Mouse (Mus musculus): Measurements from ENCODE around the gene Cchcr1.

Cchcr1 gene

GRCm38 (mm10) chr17:35513886-35514285, 3.0 kb upstream of the Cchcr1 start:
- intact Hi-C loops (cut with DNase I): no loop called here

- intact Hi-C loops (cut with DNase I): no loop called here
Observed at GRCm38 (mm10) chr17:35514756-35515155, 2.1 kb upstream of the Cchcr1 start.

GRCm38 (mm10) chr17:35515911-35516640, 824 bp upstream of the Cchcr1 start:
- intact Hi-C loops (cut with DNase I): no loop called here

GRCm38 (mm10) chr17:35517526-35517925, 626 bp downstream of the Cchcr1 start:
- intact Hi-C loops (cut with DNase I): no loop called here

GRCm38 (mm10) chr17:35524354-35524753, 7.5 kb downstream of the Cchcr1 start:
- intact Hi-C loops (cut with DNase I): no loop called here

- intact Hi-C loops (cut with DNase I): no loop called here
Observed at GRCm38 (mm10) chr17:35526644-35527043, 9.7 kb downstream of the Cchcr1 start.

GRCm38 (mm10) chr17:35532360-35532759, 15.5 kb downstream of the Cchcr1 start:
- intact Hi-C loops (cut with DNase I): no loop called here

- intact Hi-C loops (cut with DNase I): no loop called here
Observed at GRCm38 (mm10) chr17:35532901-35533300, 16.0 kb downstream of the Cchcr1 start, which contains the start of gene Psors1c2. Gene Psors1c2 (plus strand): TSS chr17:35533201.

- intact Hi-C loops (cut with DNase I): no loop called here
Observed at GRCm38 (mm10) chr17:35534343-35534742, 17.4 kb downstream of the Cchcr1 start.

- intact Hi-C loops (cut with DNase I): no loop called here
Observed at GRCm38 (mm10) chr17:35537421-35537820, 20.5 kb downstream of the Cchcr1 start.

- intact Hi-C loops (cut with DNase I): no loop called here
Observed at GRCm38 (mm10) chr17:35538476-35538875, 21.6 kb downstream of the Cchcr1 start.

- intact Hi-C loops (cut with DNase I): no loop called here
Observed at GRCm38 (mm10) chr17:35539540-35539939, 22.6 kb downstream of the Cchcr1 start.

GRCm38 (mm10) chr17:35542761-35543411, 26.0 kb downstream of the Cchcr1 start:
- intact Hi-C loops (cut with DNase I): no loop called here

GRCm38 (mm10) chr17:35543412-35543861, 26.5 kb downstream of the Cchcr1 start:
- intact Hi-C loops (cut with DNase I): no loop called here

GRCm38 (mm10) chr17:35544001-35544400, 27.1 kb downstream of the Cchcr1 start:
- intact Hi-C loops (cut with DNase I): no loop called here

- intact Hi-C loops (cut with DNase I): no loop called here
Observed at GRCm38 (mm10) chr17:35544680-35545079, 27.8 kb downstream of the Cchcr1 start.

- intact Hi-C loops (cut with DNase I): no loop called here
Observed at GRCm38 (mm10) chr17:35547465-35547864, 30.6 kb downstream of the Cchcr1 start.

- intact Hi-C loops (cut with DNase I): no loop called here
Observed at GRCm38 (mm10) chr17:35548636-35549035, 31.7 kb downstream of the Cchcr1 start.

GRCm38 (mm10) chr17:35549437-35550142, 32.7 kb downstream of the Cchcr1 start:
- intact Hi-C loops (cut with DNase I): no loop called here

- intact Hi-C loops (cut with DNase I): no loop called here
Observed at GRCm38 (mm10) chr17:35550143-35550494, 33.2 kb downstream of the Cchcr1 start.

- intact Hi-C loops (cut with DNase I): no loop called here
Observed at GRCm38 (mm10) chr17:35550871-35551270, 34.0 kb downstream of the Cchcr1 start.

GRCm38 (mm10) chr17:35551881-35552414, 35.0 kb downstream of the Cchcr1 start, which contains the start of gene Cdsn:
Gene Cdsn (plus strand): TSS chr17:35552128.
- intact Hi-C loops (cut with DNase I): no loop called here
